Mouse (Mus musculus) MEL (cell line): ENCODE measurements at regions not wholly inside any gene's neighbourhood (a gene's known extent, or its start where the extent isn't known, plus 50 kb on each side); places are given as distances from the start of the nearest gene placed in this dataset.

ENCODE experiments used
- CHD2 ChIP-seq: IDR thresholded peaks from 2 replicates; pipeline ENCODE4 v1.6.1; 2011; ENCODE audit warnings: low read length, improper control_type of control experiment
- CTCF ChIP-seq, 3 experiments: IDR thresholded peaks in 2 of 3; conservative IDR thresholded peaks in 1 of 3; 2 replicates each; pipeline ENCODE4 v1.5.1; 2011 to 2012; ENCODE audit warnings: low read length in 3 of 3, low read depth in 2 of 3, mild to moderate bottlenecking in 2 of 3, improper control_type of control experiment in 1 of 3, inconsistent platforms in 1 of 3, mixed read lengths in 1 of 3, moderate library complexity in 1 of 3; ENCODE audit not compliant: control insufficient read depth in 1 of 3, insufficient read depth in 1 of 3, poor library complexity in 1 of 3, severe bottlenecking in 1 of 3
- EP300 ChIP-seq, 2 experiments: IDR thresholded peaks; 2 replicates each; pipeline ENCODE4 v1.6.1; 2011; ENCODE audit warnings: improper control_type of control experiment in 2 of 2, low read length in 2 of 2, low read depth in 1 of 2, mild to moderate bottlenecking in 1 of 2
- MXI1 ChIP-seq: IDR thresholded peaks from 2 replicates; pipeline ENCODE4 v1.6.1; 2011; ENCODE audit warnings: mild to moderate bottlenecking, low read depth, low read length, improper control_type of control experiment
- POLR2A ChIP-seq, 2 experiments: IDR thresholded peaks; 2 replicates each; pipeline ENCODE4 v1.6.1; 2011 to 2012; ENCODE audit warnings: low read length in 2 of 2, mild to moderate bottlenecking in 2 of 2, control low read depth in 1 of 2, improper control_type of control experiment in 1 of 2, low read depth in 1 of 2, moderate library complexity in 1 of 2; ENCODE audit not compliant: control insufficient read depth in 1 of 2, insufficient read depth in 1 of 2, poor library complexity in 1 of 2
- RAD21 ChIP-seq: IDR thresholded peaks from 2 replicates; pipeline ENCODE4 v1.6.1; 2011; ENCODE audit warnings: mild to moderate bottlenecking, low read depth, low read length, improper control_type of control experiment
- UBTF ChIP-seq: IDR thresholded peaks from 2 replicates; pipeline ENCODE4 v1.6.1; 2012; ENCODE audit warnings: low read depth, mild to moderate bottlenecking, inconsistent platforms, low read length, improper control_type of control experiment, moderate library complexity, borderline replicate concordance; ENCODE audit not compliant: insufficient read depth
- ZNF384 ChIP-seq: IDR thresholded peaks from 2 replicates; pipeline ENCODE4 v1.6.1; 2012; ENCODE audit warnings: low read depth, mild to moderate bottlenecking, inconsistent platforms, low read length, improper control_type of control experiment

DNA sequence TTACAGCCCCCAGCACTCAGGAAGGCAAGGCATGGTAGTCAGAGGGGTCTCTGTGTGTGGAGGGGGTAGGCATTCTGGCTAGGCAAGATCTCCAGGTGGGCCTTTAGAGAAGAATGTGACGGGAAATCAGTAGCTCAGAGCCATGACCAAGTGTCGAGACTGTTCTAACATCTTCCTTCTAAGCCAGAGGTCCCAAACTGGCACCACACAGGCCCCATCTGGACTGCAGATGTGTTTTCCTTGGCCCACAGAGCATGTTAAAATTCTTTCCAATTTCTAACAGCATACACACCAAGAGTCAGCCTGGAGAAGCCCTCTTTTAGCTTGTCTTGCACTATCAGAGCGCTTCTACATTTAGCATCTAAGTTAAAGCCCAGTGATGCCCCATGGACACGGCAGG is 241.5 kb downstream of the Gm765 start:
- TF ChIP-seq ZNF384, result no peak
- no peak for TF ChIP-seq CTCF (IDR thresholded peaks at IDR 0.05 in 2 of 3, conservative IDR thresholded peaks at IDR 0.05 in 1 of 3; ENCODE audit: control insufficient read depth in 1 of 3, insufficient read depth in 1 of 3, low read depth in 2 of 3, low read length in 3 of 3, poor library complexity in 1 of 3, severe bottlenecking in 1 of 3)
- TF ChIP-seq RAD21, result no peak
- no peak for TF ChIP-seq CHD2
- no peak for TF ChIP-seq EP300 (IDR thresholded peaks at IDR 0.05; ENCODE audit: low read depth in 1 of 2, low read length in 2 of 2)
- no peak for TF ChIP-seq UBTF
- no peak for TF ChIP-seq MXI1
- no peak for TF ChIP-seq POLR2A (IDR thresholded peaks at IDR 0.05; ENCODE audit: control insufficient read depth in 1 of 2, insufficient read depth in 1 of 2, low read depth in 1 of 2, low read length in 2 of 2, poor library complexity in 1 of 2)
